Mouse (Mus musculus) heart, embryonic 16.5 days (tissue): ENCODE results near the gene Asb17. TPM values are rescaled to one million over a fixed set of nuclear protein-coding genes. Genes with fewer than 3 reads are reported as not detected.

Experiments
- ATAC-seq: fragments of 200-750 bp; cut with Nextera tagmentation; replicated peaks from 2 replicates; pipeline ENCODE4 v1.8.0; 2017; ENCODE audit warnings: moderate number of reproducible peaks; ENCODE audit not compliant: insufficient read depth, low FRiP score; ENCODE audit errors: extremely low read depth
- H3K27ac ChIP-seq: fragments of 300-500 bp; sonication (generic); 2 replicates; pipeline ENCODE4 v1.5.1; 2014; ENCODE audit warnings: mild to moderate bottlenecking, low read length, control low read depth, moderate library complexity
- H3K27me3 ChIP-seq: fragments of 300-500 bp; sonication (generic); 2 replicates; pipeline ENCODE4 v1.6.1; 2014; ENCODE audit warnings: low read length, mixed read lengths; ENCODE audit not compliant: control insufficient read depth, insufficient read depth
- H3K36me3 ChIP-seq: fragments of 300-500 bp; sonication (generic); 2 replicates; pipeline ENCODE4 v1.6.1; 2014; ENCODE audit not compliant: control insufficient read depth, insufficient read depth
- H3K4me1 ChIP-seq: fragments of 300-500 bp; sonication (generic); 2 replicates; pipeline ENCODE4 v1.6.1; 2014; ENCODE audit warnings: low read length, mixed read lengths; ENCODE audit not compliant: control insufficient read depth, insufficient read depth
- H3K4me2 ChIP-seq: fragments of 300-500 bp; sonication (generic); 2 replicates; pipeline ENCODE4 v1.6.1; 2014; ENCODE audit warnings: low read depth, mild to moderate bottlenecking, control low read depth, low read length
- H3K4me3 ChIP-seq: fragments of 300-500 bp; sonication (generic); 2 replicates; pipeline ENCODE4 v1.5.1; 2014; ENCODE audit warnings: mild to moderate bottlenecking, control low read depth, low read length
- H3K9ac ChIP-seq: fragments of 300-500 bp; sonication (generic); 2 replicates; pipeline ENCODE4 v1.6.1; 2014; ENCODE audit warnings: low read length, control low read depth
- H3K9me3 ChIP-seq: fragments of 300-500 bp; sonication (generic); replicated peaks from 2 replicates; pipeline ENCODE4 v1.6.1; 2016; ENCODE audit warnings: low read length; ENCODE audit not compliant: control insufficient read depth
- WGBS: fragments of 180-500 bp; shearing (Covaris S2); extraction: QIAGEN DNeasy Blood & Tissue Kit; methylation state at CpG from one replicate; pipeline ENCODE4 v1.1.7; 2014; 5-methylcytosine and 5-hydroxymethylcytosine counted together
- polyA plus RNA-seq: library from polyadenylated mRNA; unstranded; fragments of >200 nt; fragmentation: Nextera tagmentation; extraction: Ambion mirVana; gene quantifications from 2 replicates; pipeline ENCODE4 v1.2.1, GENCODE M21; 2015

Gene Asb17
- polyA plus RNA-seq, 1 experiment from 2014 or later = 0.14 TPM

DNA sequence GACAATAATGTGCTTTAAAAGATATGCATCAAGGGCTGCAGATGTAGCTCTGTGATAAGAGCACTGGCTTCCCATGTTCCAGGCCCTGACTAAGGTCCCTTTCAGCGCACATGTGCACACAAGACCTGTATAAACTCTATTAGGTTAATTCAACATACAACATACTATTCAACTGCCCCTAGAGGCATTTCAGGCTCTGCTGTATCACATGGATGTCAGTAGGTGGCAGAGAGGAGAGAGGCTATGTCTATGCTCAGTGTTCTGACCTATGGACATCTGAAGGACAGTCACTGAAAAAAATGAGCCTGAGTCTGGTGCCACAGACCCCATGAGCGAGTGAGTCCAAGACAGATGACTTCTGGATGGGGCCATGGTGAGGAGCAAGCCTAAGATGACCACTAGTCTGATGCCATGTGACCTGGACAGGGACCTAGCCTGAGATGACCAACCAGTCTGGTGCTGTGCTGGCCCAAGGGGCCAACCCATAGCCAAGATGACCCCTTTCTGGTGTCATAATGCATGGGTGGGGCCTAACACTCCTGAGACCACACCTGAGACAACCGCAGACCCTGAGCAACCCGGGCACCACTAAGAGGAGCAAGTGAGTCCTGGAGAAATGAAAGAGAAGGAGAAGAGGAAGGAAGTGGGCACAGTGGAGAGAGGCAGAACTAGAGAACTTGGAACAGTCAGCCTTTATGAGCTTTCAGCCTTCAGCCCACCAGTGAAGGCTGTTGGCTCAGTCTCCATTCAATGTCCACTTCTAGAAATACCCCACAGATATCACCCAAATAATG lies 20.8 kb downstream of the Asb17 start:
- 81% methylated on average over 4 of the region's 4 CpGs for WGBS
- Histone ChIP-seq H3K9ac (no peak overlapping the region), H3K36me3 (no peaks in the 10 kb centered on the region), H3K4me2 (no peak overlapping the region), H3K27ac (no peak overlapping the region), H3K27me3 (no peaks in the 10 kb centered on the region), H3K4me3 (no peak overlapping the region), H3K4me1 (no peaks in the 10 kb centered on the region), H3K9me3 (no peaks in the 10 kb centered on the region)
- no peak; the same call in 1 of the 2 replicates for ATAC-seq

- no peaks in the 10 kb centered on the region for H3K36me3 ChIP-seq
- H3K9ac ChIP-seq = no peak overlapping the region
- ATAC-seq = no peak
- no peak overlapping the region for H3K4me3 ChIP-seq
- 67% methylated on average over 14 of the region's 14 CpGs for WGBS
- no peaks in the 10 kb centered on the region for H3K27me3 ChIP-seq
- no peaks in the 10 kb centered on the region for H3K9me3 ChIP-seq
- H3K4me2 ChIP-seq = no peak overlapping the region
- H3K27ac ChIP-seq = no peak overlapping the region
- no peaks in the 10 kb centered on the region for H3K4me1 ChIP-seq
Measured at GRCm38 (mm10) chr3:153867149-153868136, 23.4 kb downstream of the Asb17 start.

DNA sequence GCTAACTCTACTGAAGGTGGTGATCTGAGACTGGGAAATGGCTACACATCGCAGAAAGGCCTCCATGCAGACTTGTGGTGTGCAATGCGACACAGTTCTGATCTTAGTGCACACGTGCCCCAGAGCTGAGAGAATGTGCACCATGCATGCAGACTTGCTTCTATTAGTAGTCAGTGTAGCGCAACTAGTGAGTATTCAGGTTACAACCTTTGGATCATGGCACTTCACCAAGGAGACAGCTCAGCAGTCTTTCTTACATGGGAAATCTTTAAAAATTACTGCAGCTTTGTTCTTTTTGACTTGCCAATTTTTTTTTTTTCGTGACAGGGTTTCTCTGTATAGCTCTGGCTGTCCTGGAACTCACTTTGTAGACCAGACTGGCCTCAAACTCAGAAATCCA lies 27.4 kb downstream of the Asb17 start:
- Histone ChIP-seq H3K4me2 (no peak overlapping the region), H3K9ac (no peak overlapping the region), H3K27me3 (no peaks in the 10 kb centered on the region), H3K27ac (no peak overlapping the region), H3K9me3 (no peaks in the 10 kb centered on the region), H3K4me3 (no peak overlapping the region), H3K4me1 (no peaks in the 10 kb centered on the region), H3K36me3 (no peaks in the 10 kb centered on the region)
- no peak for ATAC-seq
- WGBS = 75% methylated on average over 5 of the region's 5 CpGs

DNA sequence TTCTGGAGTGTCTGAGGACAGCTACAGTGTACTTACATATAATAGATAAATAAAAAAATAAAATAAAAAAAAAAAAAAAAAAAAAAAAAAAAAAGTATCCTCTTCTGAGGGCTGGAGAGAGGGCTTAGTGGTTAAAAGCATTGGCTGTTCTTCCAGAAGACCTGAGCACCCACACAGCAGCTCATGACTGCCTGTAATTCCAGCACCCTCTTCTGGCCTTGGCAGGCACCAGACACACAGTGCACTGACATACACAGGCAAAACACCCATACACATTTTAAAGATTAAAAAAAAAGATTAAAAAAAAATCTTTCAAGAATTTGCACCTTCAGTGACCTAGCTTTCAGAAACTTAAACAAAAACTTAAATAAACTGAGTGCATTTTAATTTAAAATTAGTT lies 42.3 kb downstream of the Asb17 start:
- Histone ChIP-seq H3K4me3 (no peak overlapping the region), H3K27me3 (no peaks in the 10 kb centered on the region), H3K4me2 (no peak overlapping the region), H3K9ac (no peak overlapping the region), H3K9me3 (no peaks in the 10 kb centered on the region), H3K36me3 (no peaks in the 10 kb centered on the region), H3K4me1 (no peaks in the 10 kb centered on the region), H3K27ac (no peak overlapping the region)
- no peak for ATAC-seq

DNA sequence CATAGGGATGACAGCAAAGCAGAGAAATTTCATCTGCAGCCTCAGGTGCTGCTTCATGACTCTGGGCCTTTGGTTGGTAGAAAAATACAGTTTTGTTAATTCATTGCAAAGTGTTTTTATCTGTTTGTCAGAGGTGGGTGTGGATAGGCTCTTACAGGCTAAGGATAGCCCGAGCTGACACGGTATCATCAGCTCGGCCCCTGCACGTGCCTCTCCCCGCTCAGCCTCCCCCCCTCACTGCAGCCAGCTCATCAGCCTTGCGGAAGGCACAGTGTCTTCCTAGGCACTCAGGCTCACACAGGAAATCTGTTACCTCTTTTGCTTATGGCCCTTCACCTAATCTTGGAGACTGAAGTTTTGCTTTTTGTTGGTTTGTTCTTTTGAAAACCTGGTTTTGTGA lies 44.1 kb downstream of the Asb17 start:
- Histone ChIP-seq H3K4me1 (no peaks in the 10 kb centered on the region), H3K27me3 (no peaks in the 10 kb centered on the region), H3K36me3 (no peaks in the 10 kb centered on the region), H3K4me2 (no peak overlapping the region), H3K9me3 (no peaks in the 10 kb centered on the region), H3K4me3 (no peak overlapping the region), H3K9ac (no peak overlapping the region), H3K27ac (no peak overlapping the region)
- no peak for ATAC-seq
- WGBS = 46% methylated on average over 6 of the region's 6 CpGs

DNA sequence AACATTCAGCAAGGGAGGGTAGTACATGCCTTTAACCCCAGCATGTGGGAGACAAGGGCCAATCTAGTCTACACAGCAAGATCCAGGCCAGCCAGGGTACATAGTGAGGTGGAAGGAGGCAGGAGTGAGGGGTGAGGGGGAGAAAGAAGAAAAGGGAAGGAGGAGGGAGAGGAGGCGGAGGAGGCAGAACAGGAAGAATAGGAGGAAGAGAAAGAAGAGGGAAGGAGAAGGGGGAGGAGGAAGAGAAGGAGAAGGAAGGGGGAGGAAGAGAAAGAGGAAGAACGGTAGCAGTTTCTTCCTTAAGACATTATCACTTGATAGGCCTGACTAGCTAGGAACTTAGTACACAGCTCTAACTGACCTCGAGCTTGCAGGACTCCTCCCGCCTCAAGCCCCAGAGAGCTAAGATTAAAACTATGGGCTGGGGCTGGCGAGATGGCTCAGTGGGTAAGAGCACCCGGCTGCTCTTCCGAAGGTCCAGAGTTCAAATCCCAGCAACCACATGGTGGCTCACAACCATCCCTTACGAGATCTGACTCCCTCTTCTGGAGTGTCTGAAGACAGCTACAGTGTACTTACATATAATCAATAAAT lies 45.3 kb downstream of the Asb17 start:
- H3K9me3 ChIP-seq = no peaks in the 10 kb centered on the region
- H3K4me3 ChIP-seq = no peak overlapping the region
- 80% methylated on average over 7 of the region's 8 CpGs for WGBS
- no peaks in the 10 kb centered on the region for H3K27me3 ChIP-seq
- no peaks in the 10 kb centered on the region for H3K36me3 ChIP-seq
- H3K4me2 ChIP-seq = no peak overlapping the region
- H3K9ac ChIP-seq = no peak overlapping the region
- H3K4me1 ChIP-seq = no peaks in the 10 kb centered on the region
- H3K27ac ChIP-seq = no peak overlapping the region
- ATAC-seq = no peak

- peak; percentile 62; the same call in 1 of the 2 replicates for ATAC-seq
- Histone ChIP-seq H3K9ac (no peak overlapping the region), H3K4me3 (no peak overlapping the region), H3K4me2 (no peak overlapping the region), H3K27me3 (no peaks in the 10 kb centered on the region), H3K36me3 (no peaks in the 10 kb centered on the region), H3K9me3 (no peaks in the 10 kb centered on the region), H3K4me1 (no peaks in the 10 kb centered on the region), H3K27ac (no peak overlapping the region)
- WGBS = 80% methylated on average over 3 of the region's 3 CpGs
Measured at GRCm38 (mm10) chr3:153895454-153895853, 51.4 kb downstream of the Asb17 start.

DNA sequence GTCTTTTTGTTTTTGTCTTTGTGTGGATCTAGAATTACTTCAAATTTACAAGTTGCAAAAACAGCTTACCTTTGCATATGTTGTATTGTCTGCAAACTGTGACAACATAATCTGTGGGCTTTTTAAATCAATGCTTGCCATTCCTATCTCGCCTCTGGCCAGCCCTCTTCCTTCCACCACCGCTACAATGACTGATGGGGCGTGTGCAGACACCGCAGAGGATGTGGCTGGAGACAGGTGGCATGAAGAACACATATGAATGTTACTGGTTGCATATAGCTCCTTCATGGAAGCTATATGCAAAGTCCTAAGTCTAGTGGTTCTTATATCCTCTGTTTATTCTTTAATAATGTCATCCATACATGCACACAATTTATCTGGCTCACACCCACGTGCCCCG lies 53.2 kb downstream of the Asb17 start:
- no peak overlapping the region for H3K4me3 ChIP-seq
- H3K27me3 ChIP-seq = no peaks in the 10 kb centered on the region

More for the DNA sequence above, 53.2 kb downstream of the Asb17 start:
- H3K27ac ChIP-seq = no peak overlapping the region
- no peak overlapping the region for H3K9ac ChIP-seq
- H3K4me2 ChIP-seq = no peak overlapping the region
- ATAC-seq = no peak
- no peaks in the 10 kb centered on the region for H3K9me3 ChIP-seq
- H3K4me1 ChIP-seq = no peaks in the 10 kb centered on the region; the same call in 1 of the 2 replicates
- WGBS = 60% methylated on average over 6 of the region's 6 CpGs
- H3K36me3 ChIP-seq = no peaks in the 10 kb centered on the region
